Mouse (Mus musculus): ENCODE results near the gene Tbxas1. TPM values are rescaled to one million over a fixed set of nuclear protein-coding genes. Genes with fewer than 3 reads are reported as not detected.

Gene Tbxas1
- total and polyA plus RNA-seq, 3 experiments: not detected

DNA sequence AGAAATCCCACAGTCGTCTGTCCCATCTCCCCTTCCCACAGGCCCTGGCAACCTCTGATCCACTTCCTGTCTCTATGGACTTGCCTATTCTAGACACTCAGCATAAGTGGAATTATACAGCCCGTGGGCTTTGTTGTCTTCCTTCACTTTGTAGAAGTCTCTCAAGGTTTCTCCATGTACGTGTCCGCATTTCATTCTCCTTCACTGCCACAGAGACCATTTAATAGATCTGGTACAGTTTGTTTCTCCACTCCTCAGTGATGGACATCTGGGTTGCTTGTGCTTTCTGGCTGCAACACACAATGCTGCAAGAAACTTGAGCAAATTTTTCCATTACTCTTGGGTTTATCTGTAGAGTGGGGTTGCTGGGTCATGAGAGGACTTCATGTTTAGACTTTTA, 35.3 kb upstream of the Tbxas1 start:
- in situ Hi-C loops (cut with MboI; ENCODE audit: low pct_ligation_motif_present, low pct_unique_long_range_greater_than_20kb, low sequenced_read_pairs): no loop called here

DNA sequence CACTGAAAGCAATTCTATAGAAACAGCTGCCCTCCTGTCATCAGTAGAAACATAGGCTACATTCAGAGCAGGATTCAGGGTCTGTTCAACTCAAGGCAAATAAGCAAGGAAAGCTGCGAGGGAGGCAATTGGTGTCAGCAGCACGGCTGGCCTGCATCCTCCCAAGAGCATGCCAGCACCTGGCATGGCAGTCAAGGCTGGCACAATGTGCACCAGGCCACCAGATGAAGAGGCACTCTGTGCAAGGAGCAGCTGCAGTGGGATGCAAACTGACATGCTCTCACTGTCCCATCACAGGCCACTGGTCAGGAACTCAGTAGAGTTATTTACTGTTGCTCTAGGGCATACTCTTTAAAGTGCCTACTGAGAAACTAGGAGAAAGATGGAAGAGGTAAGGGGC, 34.8 kb upstream of the Tbxas1 start:
- no peak overlapping the region for H3K27ac ChIP-seq (ENCODE audit: insufficient read depth, low read depth)
- no peaks in the 10 kb centered on the region for H3K9me3 ChIP-seq (replicated peaks; ENCODE audit: low read length)
- in situ Hi-C loops (cut with MboI; ENCODE audit: low pct_ligation_motif_present, low pct_unique_long_range_greater_than_20kb, low sequenced_read_pairs): no loop called here
- H3K79me2 ChIP-seq (replicated peaks; ENCODE audit: control insufficient read depth, extremely low read depth, insufficient read depth, poor library complexity, severe bottlenecking): no peaks in the 10 kb centered on the region
- no peak overlapping the region for H3K4me3 ChIP-seq (replicated peaks in 1 of 3; ENCODE audit: low read depth in 2 of 3, low read length in 2 of 3, poor library complexity in 1 of 3)
- TF ChIP-seq SMC3 (IDR thresholded peaks at IDR 0.05; ENCODE audit: low read depth, low read length) (no peak), ZC3H11A (IDR thresholded peaks at IDR 0.05; ENCODE audit: low read depth, low read length) (no peak), MYC (IDR thresholded peaks at IDR 0.05; ENCODE audit: low read depth, low read length) (no peak), MAFK (IDR thresholded peaks at IDR 0.05; ENCODE audit: insufficient replicate concordance, low read length) (no peak), UBTF (IDR thresholded peaks at IDR 0.05; ENCODE audit: low read depth, low read length) (no peak), MXI1 (IDR thresholded peaks at IDR 0.05; ENCODE audit: low read depth, low read length) (no peak)
- H3K36me3 ChIP-seq (replicated peaks in 1 of 2; ENCODE audit: control insufficient read depth in 1 of 2, insufficient read depth in 1 of 2, low read length in 1 of 2): no peaks in the 10 kb centered on the region
- dilution Hi-C loops (cut with MboI; ENCODE audit: extremely low pct_ligation_motif_present, extremely low pct_unique_long_range_greater_than_20kb, low sequenced_read_pairs): no loop called here
- no peak overlapping the region for H3K4me2 ChIP-seq (ENCODE audit: insufficient read depth, low read depth, poor library complexity, severe bottlenecking)
- H3K9ac ChIP-seq (ENCODE audit: insufficient read depth, low read depth): no peak overlapping the region
- no peaks in the 10 kb centered on the region for H3K27me3 ChIP-seq (replicated peaks)
- no peak for DNase-seq (ENCODE audit: extremely low read depth)
- peaks cover 0 to 2% of the 10 kb centered on the region in 2 experiments; a peak in 1 of 4 replicates for H3K4me1 ChIP-seq (ENCODE audit: control insufficient read depth in 1 of 2, insufficient read depth in 2 of 2)

More for the DNA sequence above, 35.3 kb upstream of the Tbxas1 start:
- Histone ChIP-seq H3K79me2 (replicated peaks; ENCODE audit: control insufficient read depth, extremely low read depth, insufficient read depth, poor library complexity, severe bottlenecking) (no peaks in the 10 kb centered on the region), H3K9ac (ENCODE audit: insufficient read depth, low read depth) (no peak overlapping the region), H3K4me1 (ENCODE audit: control insufficient read depth in 1 of 2, insufficient read depth in 2 of 2) (peaks cover 0 to 2% of the 10 kb centered on the region in 2 experiments; a peak in 1 of 4 replicates), H3K27me3 (replicated peaks) (no peaks in the 10 kb centered on the region), H3K36me3 (replicated peaks in 1 of 2; ENCODE audit: control insufficient read depth in 1 of 2, insufficient read depth in 1 of 2, low read length in 1 of 2) (no peaks in the 10 kb centered on the region), H3K27ac (ENCODE audit: insufficient read depth, low read depth) (no peak overlapping the region), H3K4me3 (replicated peaks in 1 of 3; ENCODE audit: low read depth in 2 of 3, low read length in 2 of 3, poor library complexity in 1 of 3) (no peak overlapping the region), H3K4me2 (ENCODE audit: insufficient read depth, low read depth, poor library complexity, severe bottlenecking) (no peak overlapping the region), H3K9me3 (replicated peaks; ENCODE audit: low read length) (no peaks in the 10 kb centered on the region)
- dilution Hi-C loops (cut with MboI; ENCODE audit: extremely low pct_ligation_motif_present, extremely low pct_unique_long_range_greater_than_20kb, low sequenced_read_pairs): no loop called here
- TF ChIP-seq MAZ (IDR thresholded peaks at IDR 0.05; ENCODE audit: low read depth, low read length) (no peak), RCOR1 (conservative IDR thresholded peaks at IDR 0.05; ENCODE audit: low read depth, low read length) (no peak), EP300 (IDR thresholded peaks at IDR 0.05; ENCODE audit: low read length) (no peak), POLR2AphosphoS2 (IDR thresholded peaks at IDR 0.05; ENCODE audit: low read depth, low read length) (no peak), ELF1 (IDR thresholded peaks at IDR 0.05; ENCODE audit: low read depth, low read length) (no peak), HCFC1 (IDR thresholded peaks at IDR 0.05; ENCODE audit: low read depth, low read length) (no peak), NRF1 (IDR thresholded peaks at IDR 0.05; ENCODE audit: low read depth, low read length) (no peak), SIN3A (IDR thresholded peaks at IDR 0.05; ENCODE audit: low read length) (no peak), GABPA (IDR thresholded peaks at IDR 0.05; ENCODE audit: insufficient replicate concordance, low read depth, low read length) (no peak), SMC3 (IDR thresholded peaks at IDR 0.05; ENCODE audit: low read depth, low read length) (no peak), BHLHE40 (IDR thresholded peaks at IDR 0.05; ENCODE audit: low read depth, low read length) (no peak)
- DNase-seq (ENCODE audit: extremely low read depth): no peak

Measured in CH12.LX (cell line).